Mouse (Mus musculus) heart, postnatal 0 days (tissue): Measurements from ENCODE around the gene Casc3. TPM values are rescaled to one million over a fixed set of nuclear protein-coding genes. Genes with fewer than 3 reads are reported as not detected.

Source experiments
- ATAC-seq: fragments of 200-750 bp; cut with Nextera tagmentation; 2 replicates; pipeline ENCODE4 v1.8.0; 2017; ENCODE audit warnings: low read depth, moderate number of reproducible peaks, moderate library complexity; ENCODE audit not compliant: insufficient read depth
- DNase-seq: peaks from one replicate; pipeline ENCODE4 v3.0.0-alpha.2; 2016; ENCODE audit warnings: low spot score
- H3K27ac ChIP-seq: fragments of 300-500 bp; sonication (generic); 2 replicates; pipeline ENCODE4 v1.5.1; 2014; ENCODE audit warnings: low read depth, mild to moderate bottlenecking
- H3K27me3 ChIP-seq: fragments of 300-500 bp; sonication (generic); 2 replicates; pipeline ENCODE4 v1.6.1; 2014; ENCODE audit warnings: low read length, mixed read lengths; ENCODE audit not compliant: control insufficient read depth, insufficient read depth
- H3K36me3 ChIP-seq: fragments of 300-500 bp; sonication (generic); replicated peaks from 2 replicates; pipeline ENCODE4 v1.6.1; 2014; ENCODE audit warnings: low read length, mixed read lengths; ENCODE audit not compliant: control insufficient read depth, insufficient read depth
- H3K4me1 ChIP-seq: fragments of 300-500 bp; sonication (generic); 2 replicates; pipeline ENCODE4 v1.6.1; 2014; ENCODE audit warnings: antibody characterized with exemption; ENCODE audit not compliant: control insufficient read depth, insufficient read depth
- H3K4me2 ChIP-seq: fragments of 300-500 bp; sonication (generic); 2 replicates; pipeline ENCODE4 v1.6.1; 2014; ENCODE audit warnings: low read depth, mild to moderate bottlenecking, low read length, moderate library complexity
- H3K4me3 ChIP-seq: fragments of 300-500 bp; sonication (generic); 2 replicates; pipeline ENCODE4 v1.5.1; 2014; ENCODE audit warnings: low read depth, low read length
- H3K9ac ChIP-seq: fragments of 300-500 bp; sonication (generic); replicated peaks from 2 replicates; pipeline ENCODE4 v1.6.1; 2014; ENCODE audit warnings: low read depth, low read length, mixed read lengths
- H3K9me3 ChIP-seq: fragments of 300-500 bp; sonication (generic); replicated peaks from 2 replicates; pipeline ENCODE4 v1.6.1; 2016; ENCODE audit warnings: low read length; ENCODE audit not compliant: control insufficient read depth
- CTCF ChIP-seq: IDR thresholded peaks from 2 replicates; pipeline ENCODE4 v1.5.1; 2016; ENCODE audit warnings: antibody characterized with exemption, control low read depth, low read depth
- EP300 ChIP-seq: IDR thresholded peaks from 2 replicates; pipeline ENCODE4 v1.6.1; 2016; ENCODE audit warnings: antibody characterized with exemption, low read depth
- WGBS: fragments of 180-500 bp; shearing (Covaris S2); extraction: QIAGEN DNeasy Blood & Tissue Kit; methylation state at CpG from one replicate; pipeline ENCODE4 v1.1.7; 2014; 5-methylcytosine and 5-hydroxymethylcytosine counted together
- polyA plus RNA-seq: library from polyadenylated mRNA; unstranded; fragments of >200 nt; fragmentation: Nextera tagmentation; extraction: Ambion mirVana; gene quantifications from 2 replicates; pipeline ENCODE4 v1.2.1, GENCODE M21; 2015
- total RNA-seq: library from RNA; depleted of rRNA; stranded (reverse); fragments of >200 nt; gene quantifications from 2 replicates; pipeline ENCODE4 v1.2.3, GENCODE M21; 2014; ENCODE audit warnings: low replicate concordance

Casc3 gene
- total and polyA plus RNA-seq, 2 experiments from 2014 or later: 6.8 to 11.9 TPM

DNA sequence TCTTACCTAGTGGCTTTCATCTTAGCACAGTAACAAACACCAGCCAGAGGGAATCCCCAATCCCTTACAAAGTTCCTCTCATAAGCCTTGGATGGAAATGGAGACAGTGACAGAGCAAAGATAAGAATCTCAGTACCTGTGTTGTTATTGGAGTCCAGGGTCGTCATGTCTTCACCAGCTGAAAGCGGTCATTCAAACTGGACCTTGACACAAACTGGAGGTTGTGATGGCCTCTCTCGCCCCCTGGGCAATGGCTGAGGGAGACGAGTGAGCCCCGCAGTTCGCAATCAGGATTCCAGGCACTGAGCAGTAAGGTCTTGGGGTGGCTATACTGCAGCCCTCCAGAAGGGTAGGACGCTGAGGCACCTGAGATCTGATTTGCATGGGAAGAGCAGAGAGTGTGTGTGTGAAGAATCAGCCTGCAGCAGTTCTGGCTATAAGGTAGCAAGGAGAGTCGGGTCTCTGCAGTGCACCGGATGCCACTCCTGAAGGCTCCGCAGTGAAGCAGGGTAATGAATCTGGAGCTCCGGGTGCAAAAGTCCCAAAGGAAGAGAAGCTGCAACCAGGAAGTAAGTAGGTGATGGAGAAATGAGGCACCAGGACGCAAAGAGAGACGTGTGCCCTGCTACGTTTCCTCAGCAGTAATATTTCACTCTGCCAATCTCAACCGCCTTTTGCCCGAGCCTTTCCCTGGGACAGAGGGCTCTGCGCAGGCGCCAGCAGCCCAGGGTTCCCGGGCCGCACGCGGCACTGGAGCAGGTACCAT lies 29.9 kb upstream of the Casc3 start, which contains the start of gene Nr1d1:
Nr1d1 (minus strand) TSS at position 752 of the 766 bp plus-strand sequence.
- H3K9me3 ChIP-seq: no peaks in the 10 kb centered on the region
- ATAC-seq (no peak), DNase-seq (no peak)
- under 1% methylated on average over 22 of the region's 22 CpGs for WGBS
- TF ChIP-seq CTCF: no peak
- TF ChIP-seq EP300: no peak; the same call in 1 of the 2 replicates
- peak within 1 kb of the TSS; percentile 71 for H3K4me3 ChIP-seq
- peaks cover 48% of the 10 kb centered on the region for H3K4me1 ChIP-seq
- peak within 1 kb of the TSS; percentile 89 for H3K9ac ChIP-seq
- H3K36me3 ChIP-seq: peaks cover 21% of the 10 kb centered on the region
- H3K27ac ChIP-seq: peak within 1 kb of the TSS; percentile 98
- peak within 1 kb of the TSS; percentile 82 for H3K4me2 ChIP-seq
- no peaks in the 10 kb centered on the region for H3K27me3 ChIP-seq

DNA sequence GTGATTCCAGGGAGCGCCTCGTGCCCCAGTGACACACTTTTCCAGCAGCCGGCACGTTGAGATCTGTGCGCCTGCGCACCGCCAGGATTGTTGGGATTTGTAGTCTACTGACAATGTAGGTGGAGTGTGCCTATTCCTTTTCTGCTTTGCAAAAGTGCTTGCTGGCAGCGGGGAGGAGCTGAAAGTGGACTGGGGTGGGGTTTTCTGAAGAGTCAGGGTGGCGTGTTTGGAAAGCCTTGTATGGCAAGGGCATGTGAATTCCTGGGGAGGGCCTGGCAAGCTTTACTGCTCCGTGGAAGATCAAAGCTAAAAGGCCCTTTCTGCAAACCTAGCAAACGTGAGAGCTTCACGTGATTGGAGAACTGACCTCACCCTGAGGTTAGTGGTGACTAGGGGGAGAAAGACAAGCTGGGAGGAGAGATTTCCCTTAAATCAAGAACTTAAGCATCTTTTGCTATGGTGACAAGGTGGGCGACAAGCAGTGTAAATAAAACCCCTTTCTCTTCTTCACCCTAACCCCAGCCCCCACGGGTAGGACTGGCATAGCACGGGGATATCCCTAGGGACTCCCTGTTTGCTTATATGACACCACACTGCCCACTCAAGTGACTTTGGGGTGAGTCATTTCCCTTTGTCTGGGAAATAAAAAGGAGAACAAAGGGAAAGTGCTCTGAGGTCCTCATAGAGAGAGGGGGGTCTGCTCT lies 29.2 kb upstream of the Casc3 start:
- WGBS: under 1% methylated on average over 15 of the region's 15 CpGs
- H3K4me1 ChIP-seq: peaks cover 40% of the 10 kb centered on the region

DNA sequence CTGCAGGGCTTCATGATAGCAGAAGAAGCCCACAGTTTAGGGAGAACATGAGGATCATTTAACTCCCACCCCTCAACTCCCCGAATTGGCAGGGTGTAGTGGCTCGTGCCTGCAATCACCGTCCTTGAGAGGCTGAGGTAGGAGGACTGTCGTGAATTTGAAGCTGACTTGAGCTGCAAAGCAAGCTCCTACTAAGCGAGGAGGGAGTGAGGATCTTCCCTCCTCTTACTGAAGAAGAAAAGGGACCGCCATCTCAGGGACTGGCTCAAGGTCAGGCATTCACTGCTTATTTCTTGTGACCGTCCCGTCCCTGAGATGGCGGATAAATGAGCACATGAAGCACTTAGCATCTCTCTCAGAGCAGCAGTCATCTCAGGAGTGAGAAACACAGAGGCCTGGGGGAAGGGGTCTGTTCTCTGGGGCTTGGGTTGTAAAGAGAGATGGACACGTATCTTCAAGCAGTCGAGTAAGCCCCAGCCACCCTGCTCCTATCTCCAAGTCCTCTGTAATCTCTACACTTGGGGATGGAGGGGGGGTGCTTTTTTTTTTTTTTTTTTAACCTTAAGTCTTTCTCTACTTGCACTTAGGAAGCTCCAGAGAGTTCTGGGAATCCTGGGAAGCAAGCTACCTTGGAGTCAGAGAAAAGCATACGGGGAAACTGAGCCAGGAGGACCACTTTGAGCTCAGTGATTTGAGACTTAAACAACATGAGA lies 28.5 kb upstream of the Casc3 start:
- WGBS: 17% methylated on average over 12 of the region's 12 CpGs
- Histone ChIP-seq H3K4me1 (peaks cover 37% of the 10 kb centered on the region), H3K36me3 (peaks cover 6% of the 10 kb centered on the region), H3K27ac (peak overlapping the region; percentile 98), H3K4me2 (peak overlapping the region; percentile 82), H3K9me3 (no peaks in the 10 kb centered on the region), H3K27me3 (no peaks in the 10 kb centered on the region), H3K4me3 (peak overlapping the region; percentile 71), H3K9ac (peak overlapping the region; percentile 40)
- TF ChIP-seq CTCF (no peak), EP300 (no peak; the same call in 1 of the 2 replicates)
- DNase-seq (no peak), ATAC-seq (no peak)

More for the DNA sequence above, 29.2 kb upstream of the Casc3 start:
- peak; percentile 88 for TF ChIP-seq EP300
- no peak for TF ChIP-seq CTCF
- peak overlapping the region; percentile 82 for H3K4me2 ChIP-seq
- peak overlapping the region; percentile 71 for H3K4me3 ChIP-seq
- H3K36me3 ChIP-seq: peaks cover 14% of the 10 kb centered on the region
- H3K9ac ChIP-seq: peak overlapping the region; percentile 40
- H3K9me3 ChIP-seq: no peaks in the 10 kb centered on the region
- no peaks in the 10 kb centered on the region for H3K27me3 ChIP-seq
- peak overlapping the region; percentile 98 for H3K27ac ChIP-seq
- DNase-seq: peak; percentile 99
- ATAC-seq: peak; percentile 64

DNA sequence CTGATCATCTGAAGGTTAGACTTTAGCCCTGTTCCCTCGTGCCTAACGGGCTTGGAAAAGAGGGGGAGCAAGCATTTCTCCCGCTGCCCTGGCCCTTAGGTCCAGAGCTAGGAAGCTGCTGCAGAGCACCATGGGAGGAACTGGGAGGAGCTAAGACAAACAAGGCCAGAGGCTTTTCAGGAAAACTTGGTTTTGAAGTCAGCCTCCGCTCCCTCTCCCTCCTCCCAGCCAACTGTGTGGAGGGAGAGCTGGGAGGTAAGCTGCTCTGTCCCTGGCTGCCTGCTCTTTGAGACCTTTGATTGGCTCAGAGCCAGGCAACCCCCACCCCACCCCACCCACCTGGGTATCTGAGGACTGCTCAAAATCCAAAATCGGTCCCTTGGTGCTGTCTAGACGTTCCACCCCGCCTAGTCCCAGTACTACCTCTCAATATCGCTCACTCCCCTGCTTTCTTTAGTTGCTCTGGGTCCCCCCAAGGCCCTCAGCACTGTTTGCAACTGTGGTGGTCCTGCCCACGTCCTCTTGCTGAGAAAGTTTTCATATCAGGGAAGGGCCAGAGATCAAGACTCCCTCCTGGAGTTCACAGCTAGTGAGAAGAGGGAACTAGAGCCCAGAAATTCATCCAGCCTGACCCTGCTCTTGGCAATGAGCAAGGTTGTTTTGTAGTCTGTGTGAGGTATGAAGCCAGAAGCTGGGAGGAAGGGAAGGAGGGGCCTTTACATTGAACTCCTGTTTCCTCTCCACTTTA lies 27.7 kb upstream of the Casc3 start:
- WGBS: 26% methylated on average over 9 of the region's 9 CpGs

DNA sequence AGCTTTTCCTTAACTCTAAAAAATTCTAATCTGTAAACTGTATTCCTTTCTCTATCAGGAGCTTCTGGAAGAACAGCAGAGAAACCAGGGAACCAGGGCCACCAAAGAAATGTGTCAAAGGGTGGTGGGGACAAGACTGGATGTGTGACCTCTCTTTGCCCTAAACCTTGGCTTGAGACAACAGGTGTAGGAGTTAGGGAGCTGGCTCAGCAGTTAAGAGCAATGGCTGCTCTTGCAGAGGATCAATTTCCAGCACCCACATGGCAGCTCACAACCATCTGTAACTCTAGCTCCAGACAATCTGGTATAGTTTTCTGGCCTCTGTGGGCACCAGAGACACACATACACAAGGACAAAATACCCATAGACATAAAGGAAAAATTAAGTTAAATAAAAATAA lies 26.8 kb upstream of the Casc3 start:
- Histone ChIP-seq H3K27ac (peak overlapping the region; percentile 98), H3K36me3 (no peaks in the 10 kb centered on the region), H3K9me3 (no peaks in the 10 kb centered on the region), H3K9ac (no peak overlapping the region), H3K4me2 (no peak overlapping the region), H3K27me3 (no peaks in the 10 kb centered on the region), H3K4me1 (peaks cover 44% of the 10 kb centered on the region), H3K4me3 (no peak overlapping the region)
- DNase-seq (no peak), ATAC-seq (no peak)
- TF ChIP-seq EP300: no peak
- TF ChIP-seq CTCF: no peak

More for the DNA sequence above, 27.7 kb upstream of the Casc3 start:
- Histone ChIP-seq H3K4me1 (peaks cover 35% of the 10 kb centered on the region), H3K4me2 (peak overlapping the region; percentile 82), H3K27me3 (no peaks in the 10 kb centered on the region), H3K9ac (peak overlapping the region; percentile 40), H3K36me3 (no peaks in the 10 kb centered on the region), H3K4me3 (no peak overlapping the region), H3K27ac (peak overlapping the region; percentile 98), H3K9me3 (no peaks in the 10 kb centered on the region)
- TF ChIP-seq EP300 (no peak), CTCF (no peak)
- DNase-seq: no peak
- no peak for ATAC-seq
